Mouse (Mus musculus) lung, postnatal 14 days (tissue): ENCODE measurements around the gene Eif2b2.

Experiments
- DNase-seq: peaks from one replicate; pipeline ENCODE4 v3.0.0; 2021

The Eif2b2 gene

GRCm38 (mm10) chr12:85219236-85219904 is at the start of gene Eif2b2:
Gene Eif2b2 (plus strand): TSS chr12:85219481.
- DNase-seq, result peak; percentile 99

DNA sequence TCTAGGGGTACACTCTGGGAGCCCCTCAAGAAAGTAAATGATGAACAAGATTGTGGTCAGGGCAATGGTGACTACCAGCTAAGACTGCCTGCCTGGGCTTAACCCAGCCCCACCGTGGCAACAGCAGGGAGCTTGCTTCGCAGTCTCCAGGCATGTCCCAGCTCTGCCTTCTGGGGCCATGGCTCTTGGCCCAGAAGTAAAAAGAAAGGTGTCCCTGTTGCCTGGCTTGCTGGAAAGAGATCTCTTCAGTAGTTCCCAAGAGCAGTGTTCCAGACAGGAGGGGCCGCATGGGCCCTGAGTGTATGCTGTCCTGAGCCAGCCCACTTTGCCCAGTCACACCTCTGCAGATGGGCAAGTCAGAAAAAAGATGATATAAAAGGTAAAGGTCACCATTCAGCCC is 49.4 kb upstream of the Eif2b2 start:
- DNase-seq, result no peak

GRCm38 (mm10) chr12:85170284-85170947 is 48.9 kb upstream of the Eif2b2 start:
- no peak for DNase-seq

DNA sequence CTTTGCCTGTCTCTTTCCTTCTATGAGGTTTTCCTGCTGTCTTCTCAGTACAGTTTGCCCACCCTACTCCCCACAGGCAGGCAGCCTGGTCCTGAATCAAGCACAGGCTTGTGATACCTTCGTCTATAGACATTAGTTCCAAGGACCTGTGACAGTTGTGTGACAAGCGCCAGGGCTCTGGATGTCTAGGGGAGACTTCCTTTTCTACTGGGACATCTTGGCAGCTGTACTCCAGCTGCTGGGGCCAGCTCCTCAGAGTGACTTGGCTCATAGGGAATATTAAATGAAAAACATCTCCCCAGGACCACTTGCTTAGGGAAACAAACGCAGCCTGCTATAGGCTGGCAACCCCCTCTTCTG is 48.4 kb upstream of the Eif2b2 start:
- DNase-seq, result no peak

GRCm38 (mm10) chr12:85174016-85174415 is 45.3 kb upstream of the Eif2b2 start:
- no peak for DNase-seq

DNA sequence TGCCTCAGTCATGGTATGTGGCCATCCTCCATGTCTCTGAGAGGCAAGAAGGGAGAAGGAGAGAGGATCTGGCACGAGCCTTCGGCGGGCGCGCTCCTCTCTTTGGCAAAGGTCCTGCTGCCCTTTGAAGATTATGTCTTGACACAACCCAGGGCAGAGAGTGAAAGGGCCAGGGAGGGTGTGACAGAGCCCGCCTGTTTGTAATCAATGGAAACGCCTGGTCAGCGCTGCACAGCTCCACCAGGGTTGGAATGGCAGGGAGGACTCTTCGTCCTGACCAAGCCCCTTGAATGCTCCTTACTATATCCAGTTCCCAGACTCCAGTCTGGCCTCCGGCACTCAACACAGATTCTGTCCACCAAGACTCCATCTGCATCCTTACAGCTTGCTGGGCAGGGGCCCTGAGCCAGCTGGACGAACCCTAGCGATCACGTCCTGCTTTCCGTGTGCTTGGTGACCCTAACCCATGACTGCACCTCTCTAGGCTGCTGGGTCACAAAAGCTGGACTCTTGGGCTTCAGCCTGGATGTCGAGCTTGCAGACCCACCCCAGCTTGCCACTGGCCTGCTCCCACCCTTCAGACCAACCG is 44.1 kb upstream of the Eif2b2 start:
- peak; percentile 19 for DNase-seq

DNA sequence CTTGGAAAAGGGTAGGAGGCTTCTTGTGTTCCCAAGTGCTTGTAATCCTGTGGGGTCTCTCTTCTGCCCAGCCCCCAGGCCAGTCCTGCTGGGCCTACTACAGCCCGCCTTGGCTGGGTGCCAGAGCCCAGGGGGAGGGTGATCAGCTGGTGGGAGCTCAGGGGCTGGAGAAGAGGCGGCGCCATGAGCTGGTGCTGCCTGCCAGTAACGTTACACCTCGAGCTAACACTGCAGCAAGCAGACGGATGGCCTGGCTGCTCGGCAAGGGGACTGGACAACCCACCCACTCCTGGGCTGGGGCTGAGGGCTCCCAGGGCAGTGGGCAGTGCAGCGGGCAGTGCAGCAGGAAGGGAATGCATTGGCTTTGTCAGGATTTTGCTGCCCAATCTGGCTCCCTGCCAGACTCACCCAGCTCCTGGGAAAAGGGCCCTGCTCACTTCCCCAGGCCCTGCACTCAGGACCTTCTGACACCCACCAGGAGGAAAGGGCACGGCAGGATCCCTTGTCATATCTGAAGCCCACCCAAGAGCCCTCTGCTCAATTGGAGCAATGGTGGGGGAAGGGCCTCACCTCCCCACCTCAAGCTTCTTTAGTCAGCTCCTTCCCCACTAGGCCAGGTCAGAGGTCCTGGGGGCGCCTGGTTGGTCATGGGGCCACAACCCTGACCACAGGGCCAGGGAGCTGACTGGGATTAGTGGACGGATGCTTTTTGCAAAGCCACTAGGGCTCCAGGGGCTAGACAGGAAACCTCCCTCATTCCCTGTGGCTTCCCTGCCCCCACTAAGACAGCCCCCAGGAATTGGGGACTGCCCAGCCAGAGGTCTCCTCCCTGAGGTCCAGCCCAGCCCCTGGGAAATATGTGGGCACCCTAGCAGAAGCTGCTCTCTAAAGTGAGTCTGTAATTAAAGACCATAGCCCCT is 43.1 kb upstream of the Eif2b2 start:
- DNase-seq, result no peak

- DNase-seq, result peak; percentile 55
Measured at GRCm38 (mm10) chr12:85176846-85177523, 42.3 kb upstream of the Eif2b2 start.

DNA sequence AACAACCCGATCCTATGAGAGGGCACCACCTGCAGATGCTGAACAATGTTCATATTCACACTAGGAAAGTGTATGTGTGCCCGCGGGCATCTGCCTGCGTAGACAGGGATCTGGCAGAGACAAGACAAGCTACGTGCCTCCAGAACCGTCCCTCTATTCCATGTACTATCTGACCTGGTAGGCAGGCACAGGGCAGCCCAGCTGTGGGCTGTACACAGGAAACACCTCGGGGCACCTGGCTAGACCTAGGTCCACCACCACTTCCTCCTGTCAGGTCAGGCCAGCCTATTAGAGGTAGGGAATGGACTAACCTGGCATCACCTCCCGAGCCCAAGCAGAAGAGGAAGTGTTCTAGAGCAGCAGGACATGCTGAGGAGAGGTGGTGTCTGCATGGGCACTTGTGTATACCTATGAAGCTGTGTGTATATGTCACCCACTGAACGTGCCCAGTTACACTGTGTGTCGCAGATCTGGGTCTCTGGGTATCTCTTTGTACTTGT is 41.5 kb upstream of the Eif2b2 start, which contains the start of gene Pgf:
Gene Pgf, minus strand, starts transcription at position 51 of the 500 bp plus-strand sequence.
- DNase-seq, result no peak

DNA sequence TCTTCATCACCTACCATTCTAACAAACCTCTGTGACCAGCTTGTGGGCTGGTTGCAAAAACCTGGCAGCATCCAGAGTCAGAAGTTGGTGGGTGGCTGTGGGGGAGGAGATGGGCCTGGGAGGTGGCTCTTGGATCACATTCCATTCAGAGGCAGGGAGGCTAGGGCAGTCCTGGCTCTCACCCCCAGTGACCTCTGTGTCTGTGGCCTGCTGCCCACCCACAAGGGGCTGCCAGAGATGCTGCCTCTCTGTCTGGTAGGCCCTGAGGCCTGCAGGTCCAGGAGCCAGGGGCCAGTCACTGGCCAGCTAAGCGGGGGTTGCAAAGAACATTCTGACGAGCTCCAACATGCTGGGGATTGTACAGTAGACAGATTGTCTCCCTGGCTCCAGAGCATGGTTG is 41.0 kb upstream of the Eif2b2 start:
- no peak for DNase-seq

- no peak for DNase-seq
Measured at GRCm38 (mm10) chr12:85181475-85182344, 37.6 kb upstream of the Eif2b2 start.

DNA sequence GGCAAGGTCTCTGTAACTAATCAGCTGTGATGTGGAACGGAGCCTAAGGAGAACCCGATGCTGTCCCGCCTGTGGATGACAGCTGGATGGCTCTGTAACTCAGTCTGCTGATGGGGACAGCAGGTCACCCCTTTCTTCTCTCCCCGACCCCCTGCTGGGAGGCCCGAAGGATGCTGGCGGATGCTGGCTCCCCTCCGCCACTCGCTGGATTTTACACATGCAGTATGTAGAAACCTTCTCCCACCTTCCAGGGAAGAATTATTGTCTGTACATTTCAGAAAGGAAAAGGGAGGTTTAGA is 37.0 kb upstream of the Eif2b2 start:
- DNase-seq, result no peak

- DNase-seq, result no peak
Measured at GRCm38 (mm10) chr12:85182898-85183297, 36.4 kb upstream of the Eif2b2 start.

DNA sequence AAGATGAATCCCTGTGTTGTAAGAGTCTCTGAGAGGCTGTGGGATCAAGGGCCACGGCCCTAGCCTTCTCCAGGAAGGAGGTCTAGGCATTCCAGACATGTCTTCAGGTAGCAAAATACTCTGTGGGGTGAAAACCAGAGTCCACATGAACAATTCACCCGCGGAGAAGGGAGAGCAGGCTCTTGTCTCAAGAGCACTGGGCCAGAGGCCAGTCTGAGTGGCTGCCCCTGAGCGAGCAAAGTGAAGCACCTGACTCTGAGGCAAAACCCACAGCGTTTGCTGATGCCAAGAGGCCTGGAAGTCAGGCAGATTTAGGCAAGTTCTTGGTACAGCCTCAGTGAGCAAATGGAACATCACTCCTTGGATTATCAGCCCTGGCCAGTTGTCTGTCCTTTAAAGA is 35.2 kb upstream of the Eif2b2 start:
- peak; percentile 59 for DNase-seq

DNA sequence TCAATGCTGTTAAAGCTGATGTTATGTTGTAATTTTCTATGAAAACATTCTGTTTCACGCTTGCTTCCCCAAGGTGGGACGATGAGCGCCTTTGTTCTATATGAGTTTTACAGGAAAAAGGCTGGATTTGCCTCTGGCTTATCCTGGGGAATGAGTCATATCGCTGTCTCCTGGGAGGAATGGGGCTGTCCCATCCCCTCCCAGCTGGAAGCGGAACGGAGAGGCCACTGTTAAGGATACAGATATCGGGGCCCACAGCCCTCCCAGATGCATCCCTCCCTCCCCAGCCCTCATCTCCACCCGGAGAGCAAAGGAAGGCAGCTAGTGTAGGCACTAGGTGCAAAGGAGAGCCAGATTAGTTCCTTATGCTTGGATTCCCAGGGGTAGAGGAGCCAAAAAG is 33.5 kb upstream of the Eif2b2 start:
- DNase-seq, result no peak

DNA sequence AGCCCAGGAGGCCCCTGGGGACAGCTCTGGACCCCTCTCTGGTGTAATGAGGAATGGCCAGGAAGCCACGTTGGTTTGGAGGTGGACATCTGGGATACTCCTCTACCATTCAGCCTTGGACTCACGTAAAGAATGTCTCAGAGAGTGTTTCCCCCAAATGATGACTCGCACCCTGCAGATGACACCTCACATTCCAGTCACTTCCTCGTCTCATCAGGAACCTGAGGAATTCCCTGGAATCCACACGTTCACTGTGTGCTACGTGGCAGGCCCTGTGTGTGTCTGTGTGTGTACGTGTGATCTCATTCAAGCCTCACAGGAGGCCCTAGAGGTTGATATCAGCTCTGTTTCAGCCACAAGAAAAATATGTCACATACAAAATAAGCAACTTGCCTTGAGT is 32.9 kb upstream of the Eif2b2 start:
- DNase-seq, result no peak

DNA sequence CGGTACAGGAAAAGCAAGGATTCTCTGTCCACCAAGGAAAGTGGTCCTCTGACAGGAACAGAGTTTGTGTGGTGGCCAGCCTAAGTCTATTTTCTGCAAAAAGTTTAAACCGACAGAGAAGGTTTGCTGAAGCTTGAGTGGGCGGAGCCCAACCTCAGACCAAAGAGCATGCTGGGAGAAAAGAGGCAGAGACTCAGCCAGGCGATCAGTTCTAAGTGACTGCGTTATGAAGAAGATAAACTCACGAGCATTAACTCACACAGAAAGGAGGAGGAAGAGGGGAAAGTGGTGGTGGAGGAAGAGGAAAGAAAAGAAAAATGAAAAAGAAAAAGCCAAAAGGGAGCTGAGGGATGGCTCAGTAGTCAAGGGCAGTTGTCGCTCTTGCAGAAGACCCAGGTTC is 29.0 kb upstream of the Eif2b2 start:
- DNase-seq, result no peak

- no peak for DNase-seq
Measured at GRCm38 (mm10) chr12:85192461-85193108, 26.7 kb upstream of the Eif2b2 start.

DNA sequence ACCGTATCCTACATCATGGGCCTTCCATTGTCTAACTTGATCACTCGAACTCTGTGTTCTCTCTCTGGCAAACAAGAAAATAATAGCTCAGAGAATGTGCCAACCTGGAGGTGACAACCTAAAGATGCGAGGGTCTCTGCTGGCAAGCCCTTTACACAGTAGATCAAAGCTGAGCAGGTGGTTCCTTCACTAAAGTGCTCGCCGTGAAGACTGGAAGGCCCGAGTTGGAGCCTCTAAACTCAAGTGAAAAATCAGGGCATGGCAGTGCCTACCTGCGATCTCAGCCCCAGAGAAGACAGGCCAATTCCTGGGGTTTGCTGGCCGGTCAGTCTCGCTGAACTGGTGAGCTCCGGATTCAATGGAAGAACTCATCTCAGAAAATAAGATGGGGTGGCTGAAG is 26.1 kb upstream of the Eif2b2 start:
- no peak for DNase-seq

DNA sequence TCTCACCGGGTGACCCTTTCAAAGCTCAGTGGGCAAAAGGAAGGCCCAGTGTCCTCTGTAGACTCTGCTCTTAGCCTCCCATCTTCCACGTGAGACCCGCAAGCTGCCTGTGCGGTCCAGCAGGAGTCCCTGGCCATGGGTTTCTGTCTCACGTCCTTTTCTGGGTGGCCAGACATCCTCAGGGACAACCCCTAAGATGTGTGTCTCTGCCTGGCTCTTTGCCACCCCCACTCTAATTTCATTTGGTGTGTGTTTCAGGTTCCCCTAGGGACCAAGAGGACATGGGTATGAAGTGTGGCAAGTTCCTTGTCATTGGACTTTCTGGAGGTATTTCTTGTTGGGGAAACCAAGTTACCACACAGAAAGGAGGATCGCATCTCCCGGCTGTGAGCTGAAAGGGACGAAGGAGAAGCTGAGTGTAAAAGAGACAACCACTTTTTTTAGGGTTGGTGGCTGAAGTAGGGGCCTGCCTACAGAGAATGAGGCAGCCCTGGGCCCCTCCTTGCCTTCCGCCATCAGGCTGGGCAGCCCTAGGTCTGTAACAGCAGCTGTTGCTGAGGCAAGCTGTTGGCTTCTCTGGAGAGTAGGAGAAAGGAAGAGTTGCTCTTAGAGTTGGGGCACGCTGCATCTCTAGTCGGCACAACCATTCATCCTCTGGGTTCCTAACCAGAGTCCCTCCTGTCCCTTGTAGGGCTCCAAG is 25.2 kb upstream of the Eif2b2 start:
- no peak for DNase-seq

- DNase-seq, result peak; percentile 85
Measured at GRCm38 (mm10) chr12:85194623-85195018, 24.7 kb upstream of the Eif2b2 start.
